Mouse (Mus musculus): Measurements from ENCODE around the gene Nin. TPM values are rescaled to one million over a fixed set of nuclear protein-coding genes. Genes with fewer than 3 reads are reported as not detected.

Nin gene
- polyA plus RNA-seq, 1 experiment from 2014 or later: 12.8 TPM

DNA sequence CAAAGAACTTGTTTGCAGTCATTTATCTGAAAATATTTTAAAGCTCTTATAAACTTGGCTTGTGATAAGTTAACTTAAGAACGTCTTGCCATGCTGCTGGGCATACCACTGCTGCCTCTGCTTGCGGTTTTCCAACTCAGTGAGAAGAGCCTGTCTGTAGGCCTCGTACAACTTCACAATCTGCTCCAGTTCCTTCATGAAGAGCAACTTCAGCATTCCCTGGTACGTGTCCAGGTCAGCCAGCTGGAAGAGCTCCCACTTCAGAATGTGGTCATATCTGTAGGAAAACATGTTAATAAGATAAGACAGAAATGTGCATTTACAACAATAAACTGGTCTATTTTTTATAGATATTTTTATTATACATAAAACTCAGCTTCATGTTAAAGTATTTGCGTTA is 147.4 kb downstream of the Nin start:
- H3K4me1 ChIP-seq (replicated peaks; ENCODE audit: control insufficient read depth, insufficient read depth, low read length): no peaks in the 10 kb centered on the region
- H3K27me3 ChIP-seq (ENCODE audit: control insufficient read depth, insufficient read depth, low read length): no peaks in the 10 kb centered on the region
- peaks cover 88% of the 10 kb centered on the region for H3K36me3 ChIP-seq (replicated peaks; ENCODE audit: control insufficient read depth, insufficient read depth)
- H3K9me3 ChIP-seq (ENCODE audit: control insufficient read depth, low read length): no peaks in the 10 kb centered on the region
- no peak overlapping the region for H3K9ac ChIP-seq
- WGBS: 91% methylated on average over 5 of the region's 5 CpGs
- no peak overlapping the region for H3K27ac ChIP-seq
- no peak overlapping the region for H3K4me2 ChIP-seq (replicated peaks)
- ATAC-seq (ENCODE audit: low FRiP score): no peak
- no peak overlapping the region for H3K4me3 ChIP-seq (replicated peaks; ENCODE audit: low read length)
- DNase-seq (ENCODE audit: low spot score): no peak

- whole genome bisulfite sequencing: 86% methylated on average over 3 of the region's 3 CpGs
- no peak for ATAC-seq (ENCODE audit: low FRiP score)
- peaks cover 88% of the 10 kb centered on the region for H3K36me3 ChIP-seq (replicated peaks; ENCODE audit: control insufficient read depth, insufficient read depth)
Observed at GRCm38 (mm10) chr12:69965644-69966043, 147.9 kb downstream of the Nin start.

DNA sequence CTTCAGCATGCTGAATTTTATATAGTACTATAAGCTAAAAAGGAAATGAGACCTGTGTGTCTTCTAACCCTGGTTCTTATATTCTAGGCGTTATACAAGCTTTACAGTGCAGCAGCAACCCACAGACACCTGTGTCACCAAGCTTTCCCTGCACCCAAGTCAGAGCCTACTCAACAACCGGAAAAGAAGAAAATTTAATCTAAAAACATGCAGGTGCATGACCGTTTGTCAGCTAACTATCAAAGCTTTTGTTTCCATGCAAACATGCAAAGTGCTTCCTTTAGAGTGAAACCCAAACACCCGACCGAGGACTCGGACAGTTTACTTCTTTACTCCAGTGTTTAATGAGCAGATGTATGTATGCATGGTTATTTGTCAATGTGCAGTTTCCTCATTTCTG is 150.4 kb downstream of the Nin start:
- Histone ChIP-seq H3K36me3 (replicated peaks; ENCODE audit: control insufficient read depth, insufficient read depth) (peaks cover 90% of the 10 kb centered on the region), H3K9me3 (ENCODE audit: control insufficient read depth, low read length) (no peaks in the 10 kb centered on the region), H3K27me3 (ENCODE audit: control insufficient read depth, insufficient read depth, low read length) (no peaks in the 10 kb centered on the region), H3K4me2 (replicated peaks) (no peak overlapping the region), H3K4me1 (replicated peaks; ENCODE audit: control insufficient read depth, insufficient read depth, low read length) (no peaks in the 10 kb centered on the region), H3K9ac (no peak overlapping the region), H3K27ac (no peak overlapping the region), H3K4me3 (replicated peaks; ENCODE audit: low read length) (no peak overlapping the region)
- no peak for ATAC-seq (ENCODE audit: low FRiP score)
- DNase-seq (ENCODE audit: low spot score): no peak
- WGBS: 92% methylated on average over 6 of the region's 6 CpGs

More at GRCm38 (mm10) chr12:69965644-69966043, 147.9 kb downstream of the Nin start:
- no peaks in the 10 kb centered on the region for H3K4me1 ChIP-seq (replicated peaks; ENCODE audit: control insufficient read depth, insufficient read depth, low read length)
- no peak for DNase-seq (ENCODE audit: low spot score)
- H3K9ac ChIP-seq: no peak overlapping the region
- no peak overlapping the region for H3K4me2 ChIP-seq (replicated peaks)
- H3K27ac ChIP-seq: no peak overlapping the region
- H3K9me3 ChIP-seq (ENCODE audit: control insufficient read depth, low read length): no peaks in the 10 kb centered on the region
- no peaks in the 10 kb centered on the region for H3K27me3 ChIP-seq (ENCODE audit: control insufficient read depth, insufficient read depth, low read length)
- H3K4me3 ChIP-seq (replicated peaks; ENCODE audit: low read length): no peak overlapping the region

DNA sequence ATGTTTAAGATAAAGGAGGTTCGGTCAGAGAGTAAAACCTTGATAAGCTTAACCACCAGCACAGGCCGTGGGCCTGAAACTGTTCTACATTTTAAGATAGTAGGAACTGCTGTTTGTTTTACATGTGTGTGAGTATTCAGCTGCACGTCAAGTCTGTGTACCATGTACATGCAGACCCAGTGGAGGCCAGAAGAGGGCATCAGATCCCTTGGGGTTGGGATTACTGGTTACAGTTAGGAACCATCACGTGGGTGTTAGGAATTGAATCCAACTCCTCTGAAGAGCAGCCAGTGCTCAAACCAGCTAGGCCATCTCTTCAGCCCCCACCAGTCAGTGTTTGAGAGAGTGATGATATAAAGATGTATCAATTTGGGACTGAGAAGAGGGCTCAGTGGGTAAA is 151.0 kb downstream of the Nin start:
- H3K27ac ChIP-seq: no peak overlapping the region
- ATAC-seq (ENCODE audit: low FRiP score): no peak
- H3K27me3 ChIP-seq (ENCODE audit: control insufficient read depth, insufficient read depth, low read length): no peaks in the 10 kb centered on the region
- no peak overlapping the region for H3K9ac ChIP-seq
- DNase-seq (ENCODE audit: low spot score): no peak
- H3K36me3 ChIP-seq (replicated peaks; ENCODE audit: control insufficient read depth, insufficient read depth): peaks cover 90% of the 10 kb centered on the region
- WGBS: 64% methylated on average over 4 of the region's 4 CpGs
- H3K4me3 ChIP-seq (replicated peaks; ENCODE audit: low read length): no peak overlapping the region
- H3K9me3 ChIP-seq (ENCODE audit: control insufficient read depth, low read length): no peaks in the 10 kb centered on the region
- no peak overlapping the region for H3K4me2 ChIP-seq (replicated peaks)
- H3K4me1 ChIP-seq (replicated peaks; ENCODE audit: control insufficient read depth, insufficient read depth, low read length): no peaks in the 10 kb centered on the region

Other genes starting within 250 kb of the Nin start
- gene Atl1, start 221.1 kb downstream of the Nin start, polyA plus RNA-seq (2014; fragmentation: Nextera tagmentation; extraction: Ambion mirVana): 147 and 159 TPM in 2 replicates
- 37.3 and 37.7 TPM in 2 replicates for gene Map4k5, start 220.5 kb downstream of the Nin start, polyA plus RNA-seq (2014; fragmentation: Nextera tagmentation; extraction: Ambion mirVana)
- 3.5 TPM in 2 replicates for gene Sav1, start 126.7 kb downstream of the Nin start, polyA plus RNA-seq (2014; fragmentation: Nextera tagmentation; extraction: Ambion mirVana)
- 0.23 TPM in 1 of 2 replicates, not detected in the other for gene Abhd12b, start 40.4 kb upstream of the Nin start, polyA plus RNA-seq (2014; fragmentation: Nextera tagmentation; extraction: Ambion mirVana)
- 9.2 and 9.4 TPM in 2 replicates for gene Pygl, start 117.8 kb upstream of the Nin start, polyA plus RNA-seq (2014; fragmentation: Nextera tagmentation; extraction: Ambion mirVana)
- 77.8 and 94.9 TPM in 2 replicates for gene Trim9, start 233.9 kb upstream of the Nin start, polyA plus RNA-seq (2014; fragmentation: Nextera tagmentation; extraction: Ambion mirVana)

Measured in hindbrain, embryonic 14.5 days (tissue).